In genomic region chr19:6307733-6308531, GRCm38 (mm10) we compare ENCODE assay signal across 9 mouse cellular contexts. TPM values are rescaled to one million over a fixed set of nuclear protein-coding genes. Genes with fewer than 3 reads are reported as not detected.
A peak's percentile ranks its signal among the peaks of the same experiment; 100 is the strongest.
DNase-seq lines count a peak whose midpoint lies in the region; ATAC-seq lines count a peak whose summit lies in the region.
"Had no signal": no experiment of that assay in that cellular context is flagged by ENCODE, and none has a peak within 500 bp of the region (broad histone marks: within the 10 kb centered on the region; RNA-seq: fewer than 3 reads in every experiment).

No protein-coding gene starts in this region.

- H3K9me3 ChIP-seq in heart, embryonic 12.5 days (replicated peaks): no peaks in the 10 kb centered on the region
- H3K9me3 ChIP-seq in intestine, embryonic 15.5 days: no peaks in the 10 kb centered on the region
- no peaks in the 10 kb centered on the region for H3K9me3 ChIP-seq in hindbrain, embryonic 13.5 days

- 80% methylated on average over 9 of the region's 9 CpGs for WGBS in heart, embryonic 12.5 days
- WGBS in intestine, embryonic 15.5 days: 63% methylated on average over 9 of the region's 9 CpGs
- 87% methylated on average over 9 of the region's 9 CpGs for WGBS in hindbrain, embryonic 13.5 days

- 0 out of 2 replicates have a peak overlapping the region, but pooled peaks have one; percentile 26 for H3K9ac ChIP-seq in heart, embryonic 12.5 days
- 0 out of 2 replicates have a peak overlapping the region, but pooled peaks have one; percentile 70 for H3K9ac ChIP-seq in intestine, embryonic 15.5 days
- no peak overlapping the region for H3K9ac ChIP-seq in hindbrain, embryonic 13.5 days

- peak overlapping the region; percentile 93; the same call in 1 of the 2 replicates for H3K4me2 ChIP-seq in heart, embryonic 12.5 days
- peak overlapping the region; percentile 66 for H3K4me2 ChIP-seq in intestine, embryonic 15.5 days (replicated peaks)
- H3K4me2 ChIP-seq in hindbrain, embryonic 13.5 days: no peak overlapping the region

- no peaks in the 10 kb centered on the region for H3K27me3 ChIP-seq in heart, embryonic 12.5 days (replicated peaks)
- no peaks in the 10 kb centered on the region for H3K27me3 ChIP-seq in intestine, embryonic 15.5 days (replicated peaks)
- H3K27me3 ChIP-seq in hindbrain, embryonic 13.5 days: 0 out of 2 replicates have a peak, but pooled peaks cover 4% of the 10 kb centered on the region

- peaks cover 27% of the 10 kb centered on the region for H3K36me3 ChIP-seq in heart, embryonic 12.5 days
- H3K36me3 ChIP-seq in intestine, embryonic 15.5 days: peaks cover 9% of the 10 kb centered on the region; the same call in 1 of the 2 replicates
- peaks cover 9% of the 10 kb centered on the region for H3K36me3 ChIP-seq in hindbrain, embryonic 13.5 days

- no peak overlapping the region for H3K27ac ChIP-seq in heart, embryonic 12.5 days (ENCODE audit: poor library complexity, severe bottlenecking)
- H3K27ac ChIP-seq in intestine, embryonic 15.5 days: peak overlapping the region; percentile 36; the same call in 1 of the 2 replicates
- H3K27ac ChIP-seq in hindbrain, embryonic 13.5 days: no peak overlapping the region
- H3K27ac ChIP-seq: heart, adult 2 months had no signal

- H3K4me1 ChIP-seq in heart, embryonic 12.5 days (replicated peaks): peaks cover 44% of the 10 kb centered on the region
- peaks cover 11% of the 10 kb centered on the region; the same call in 1 of the 2 replicates for H3K4me1 ChIP-seq in intestine, embryonic 15.5 days (replicated peaks)
- peaks cover 10% of the 10 kb centered on the region; the same call in 1 of the 2 replicates for H3K4me1 ChIP-seq in hindbrain, embryonic 13.5 days (replicated peaks)

- ATAC-seq in heart, embryonic 12.5 days (ENCODE audit: insufficient number of reproducible peaks, low FRiP score): no peak
- no peak for ATAC-seq in intestine, embryonic 15.5 days
- ATAC-seq in hindbrain, embryonic 13.5 days (ENCODE audit: low FRiP score): no peak

- no peak overlapping the region for H3K4me3 ChIP-seq in heart, embryonic 12.5 days
- H3K4me3 ChIP-seq in intestine, embryonic 15.5 days (replicated peaks): peak overlapping the region; percentile 70
- H3K4me3 ChIP-seq in hindbrain, embryonic 13.5 days: no peak overlapping the region
- H3K4me3 ChIP-seq: heart, adult 2 months had no signal

- DNase-seq in heart, adult 11 months: no peak
- peak; percentile 67 for DNase-seq in adrenal gland, postnatal 14 days
- peak; percentile 57 for DNase-seq in lung, postnatal 14 days
- DNase-seq in spleen, postnatal 36 days (ENCODE audit: low spot score in 2 of 2): no peak
- DNase-seq in layer of hippocampus, postnatal 36 days: no peak
- DNase-seq: heart, adult 2 months had no signal

RNA-seq across cellular contexts. Expression of gene Cdc42bpg, which starts 1.7 kb away (rescaled TPM):
- 0.34 and 0.44 TPM in 2 replicates for polyA plus RNA-seq in heart, embryonic 12.5 days (2016; fragmentation: Nextera tagmentation; extraction: Ambion mirVana)
- total RNA-seq in adrenal gland, postnatal 14 days (2021): 9.9 and 11.5 TPM in 2 replicates
- polyA plus RNA-seq in intestine, embryonic 15.5 days (2015; fragmentation: Nextera tagmentation; extraction: Ambion mirVana): 1.0 and 1.4 TPM in 2 replicates
- polyA plus RNA-seq in hindbrain, embryonic 13.5 days (2015; fragmentation: Nextera tagmentation; extraction: Ambion mirVana): 0.42 and 0.48 TPM in 2 replicates
- 1 to 10 TPM; 4.3 to 6.9 TPM for total RNA-seq in layer of hippocampus, postnatal 36 days (2021)

RNA-seq across cellular contexts. Expression of gene Men1, which starts 26.8 kb away (rescaled TPM):
- 48.7 and 52.1 TPM in 2 replicates for polyA plus RNA-seq in heart, embryonic 12.5 days (2016; fragmentation: Nextera tagmentation; extraction: Ambion mirVana)
- 35.4 and 42.6 TPM in 2 replicates for total RNA-seq in adrenal gland, postnatal 14 days (2021)
- polyA plus RNA-seq in intestine, embryonic 15.5 days (2015; fragmentation: Nextera tagmentation; extraction: Ambion mirVana): 68.8 and 71.9 TPM in 2 replicates
- polyA plus RNA-seq in hindbrain, embryonic 13.5 days (2015; fragmentation: Nextera tagmentation; extraction: Ambion mirVana): 71.7 and 73.8 TPM in 2 replicates
- 10 to 100 TPM; 63.3 to 69.8 TPM for total RNA-seq in layer of hippocampus, postnatal 36 days (2021)

RNA-seq across cellular contexts. Expression of gene Ehd1, which starts 31.4 kb away (rescaled TPM):
- polyA plus RNA-seq in heart, embryonic 12.5 days (2016; fragmentation: Nextera tagmentation; extraction: Ambion mirVana): 87.0 and 88.7 TPM in 2 replicates
- total RNA-seq in adrenal gland, postnatal 14 days (2021): 116 and 118 TPM in 2 replicates
- polyA plus RNA-seq in intestine, embryonic 15.5 days (2015; fragmentation: Nextera tagmentation; extraction: Ambion mirVana): 88.8 and 115 TPM in 2 replicates
- polyA plus RNA-seq in hindbrain, embryonic 13.5 days (2015; fragmentation: Nextera tagmentation; extraction: Ambion mirVana): 86.8 and 96.4 TPM in 2 replicates
- 10 to 100 TPM; 72.8 to 82.2 TPM for total RNA-seq in layer of hippocampus, postnatal 36 days (2021)

RNA-seq across cellular contexts. Expression of gene Map4k2, which starts 33.0 kb away (rescaled TPM):
- polyA plus RNA-seq in heart, embryonic 12.5 days (2016; fragmentation: Nextera tagmentation; extraction: Ambion mirVana): 14.1 and 15.7 TPM in 2 replicates
- total RNA-seq in adrenal gland, postnatal 14 days (2021): 39.6 and 70.3 TPM in 2 replicates
- polyA plus RNA-seq in intestine, embryonic 15.5 days (2015; fragmentation: Nextera tagmentation; extraction: Ambion mirVana): 8.8 and 11.0 TPM in 2 replicates
- 17.5 and 17.6 TPM in 2 replicates for polyA plus RNA-seq in hindbrain, embryonic 13.5 days (2015; fragmentation: Nextera tagmentation; extraction: Ambion mirVana)
- 10 to 100 TPM; 74.9 to 87.7 TPM for total RNA-seq in layer of hippocampus, postnatal 36 days (2021)

RNA-seq across cellular contexts. Expression of gene Sf1, which starts 55.6 kb away (rescaled TPM):
- polyA plus RNA-seq in heart, embryonic 12.5 days (2016; fragmentation: Nextera tagmentation; extraction: Ambion mirVana): 127 and 130 TPM in 2 replicates
- 210 and 223 TPM in 2 replicates for total RNA-seq in adrenal gland, postnatal 14 days (2021)
- 118 and 129 TPM in 2 replicates for polyA plus RNA-seq in intestine, embryonic 15.5 days (2015; fragmentation: Nextera tagmentation; extraction: Ambion mirVana)
- polyA plus RNA-seq in hindbrain, embryonic 13.5 days (2015; fragmentation: Nextera tagmentation; extraction: Ambion mirVana): 103 and 107 TPM in 2 replicates
- total RNA-seq in layer of hippocampus, postnatal 36 days (2021): 100 to 1,000 TPM; 188 to 222 TPM

Comparison
In these comparisons a context has a peak if more than half of its experiments do, and no peak if none do; other contexts are left out.
1. DNase-seq: peak in adrenal gland, postnatal 14 days (single experiment) and lung, postnatal 14 days (single experiment); none in heart, adult 11 months (single experiment), spleen, postnatal 36 days (0 of 2) and layer of hippocampus, postnatal 36 days (0 of 2).